Mouse (Mus musculus): ENCODE results near the gene Vps11. TPM values are rescaled to one million over a fixed set of nuclear protein-coding genes. Genes with fewer than 3 reads are reported as not detected.
A peak's percentile ranks its signal among the peaks of the same experiment; 100 is the strongest.
"Not testable (repeated sequence)": the region's sequence is repeated elsewhere in the genome, so short reads cannot be mapped to it uniquely, and the experiment has no call there.

Vps11 gene
- total RNA-seq (2014; fragmentation: Nextera tagmentation) (25.8 and 27.1 TPM in 2 replicates), total RNA-seq (2017) (21.1 and 21.5 TPM in 2 replicates)

DNA sequence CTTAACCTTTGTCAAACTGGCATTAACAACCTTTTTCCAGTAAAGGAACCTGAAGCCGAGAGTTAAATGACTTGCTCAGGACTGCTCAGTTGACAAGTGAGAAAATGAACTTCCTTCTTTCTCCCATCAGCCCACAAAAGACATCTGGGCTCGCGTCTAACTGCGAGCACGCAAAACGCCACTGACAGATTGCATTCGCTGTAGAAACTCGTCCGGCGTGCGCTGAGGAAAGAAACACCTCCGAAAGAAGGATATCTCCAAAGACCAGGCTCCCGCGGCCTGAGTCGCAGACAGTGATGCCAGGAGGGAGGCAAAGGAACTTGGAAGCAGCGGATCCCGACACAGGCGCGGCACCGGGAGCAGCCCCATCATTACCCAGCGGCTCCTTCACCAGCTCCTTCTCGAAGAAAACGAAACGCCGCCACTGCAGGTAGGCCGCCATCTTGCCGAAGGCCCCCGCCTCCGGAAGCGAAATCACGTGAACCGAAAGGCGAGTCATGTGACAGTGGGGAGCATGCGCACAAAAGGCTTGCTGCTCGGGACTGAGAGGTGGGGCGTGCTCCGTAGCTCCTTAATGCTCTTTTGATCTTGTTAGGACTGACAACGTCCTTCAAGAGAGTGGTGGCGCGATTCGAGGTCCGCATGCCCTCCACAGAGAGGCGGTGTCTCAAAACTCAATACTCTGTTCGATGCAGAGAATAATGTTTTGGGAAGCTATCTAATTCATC, at the start of gene Vps11:
TSS of gene Vps11 (minus strand) at position 481 of the 728 bp plus-strand sequence.
- ATAC-seq (replicated peaks; ENCODE audit: poor library complexity, severe bottlenecking) = peak; percentile 94

DNA sequence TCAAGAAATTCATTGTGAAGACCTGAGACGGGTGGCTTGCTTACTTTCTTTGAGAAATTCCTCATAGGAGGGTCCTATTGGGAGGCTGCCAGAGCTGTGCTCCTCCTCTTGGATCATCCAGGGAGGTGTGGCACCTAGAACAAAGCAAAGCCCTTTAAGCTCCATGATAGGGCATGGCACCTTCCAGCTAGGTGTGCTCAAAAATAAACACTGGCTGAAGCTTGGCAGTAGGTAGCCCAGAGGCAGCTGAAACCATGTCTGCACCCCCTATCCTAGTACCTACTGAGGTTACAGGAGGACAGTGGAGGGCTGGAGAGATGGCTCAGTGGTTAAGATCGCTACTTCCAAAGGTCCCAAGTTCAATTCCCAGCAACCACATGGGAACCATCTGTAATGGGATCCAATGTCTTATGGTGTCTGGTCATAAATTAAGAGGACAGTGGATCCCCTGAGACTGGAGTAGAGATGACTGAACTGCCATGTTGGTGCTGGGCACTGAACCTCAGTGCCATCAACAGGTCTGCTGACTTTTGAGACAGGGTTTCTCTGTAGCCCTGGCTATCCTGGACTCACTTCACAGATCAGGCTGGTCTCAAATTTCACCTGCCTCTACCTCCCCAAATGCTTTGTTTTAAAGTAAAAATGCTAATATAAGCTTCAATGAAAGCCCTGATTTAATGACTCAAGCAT, 49.3 kb upstream of the Vps11 start:
- no peak for ATAC-seq (replicated peaks; ENCODE audit: poor library complexity, severe bottlenecking)

DNA sequence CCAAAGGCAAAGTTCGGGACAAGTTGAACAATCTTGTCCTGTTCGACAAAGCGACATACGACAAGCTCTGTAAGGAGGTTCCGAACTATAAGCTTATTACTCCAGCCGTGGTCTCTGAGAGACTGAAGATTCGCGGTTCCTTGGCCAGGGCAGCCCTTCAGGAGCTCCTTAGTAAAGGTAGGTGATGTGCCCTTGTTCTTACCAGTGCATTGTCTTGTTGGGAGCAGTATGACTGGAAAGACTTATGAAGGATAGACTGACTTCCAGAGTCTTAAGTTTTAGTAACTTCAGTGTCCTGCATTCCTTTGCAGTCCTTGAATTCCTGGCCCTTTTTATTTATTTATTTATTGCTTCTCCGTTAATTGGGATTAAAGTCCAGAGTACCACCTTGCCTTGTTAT, 47.2 kb upstream of the Vps11 start:
- ATAC-seq (replicated peaks; ENCODE audit: poor library complexity, severe bottlenecking) = not testable (repeated sequence)

DNA sequence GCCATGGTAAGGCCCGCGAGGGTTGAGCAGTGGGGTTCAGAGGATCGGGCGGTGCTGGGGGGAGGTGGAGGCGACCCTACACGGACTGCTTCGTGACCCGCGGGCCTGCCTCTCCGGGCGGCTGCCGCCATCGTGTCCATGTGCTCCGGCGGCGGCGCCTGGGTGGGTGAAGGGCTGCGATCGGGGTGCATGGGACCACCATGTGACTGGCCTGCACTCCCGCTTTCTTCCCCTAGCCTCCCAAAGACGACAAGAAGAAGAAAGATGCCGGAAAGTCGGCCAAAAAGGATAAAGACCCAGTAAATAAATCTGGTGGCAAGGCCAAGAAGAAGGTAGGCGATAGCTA, 46.3 kb upstream of the Vps11 start:
- no peak; the same call in 1 of the 2 replicates for ATAC-seq (replicated peaks; ENCODE audit: poor library complexity, severe bottlenecking)

GRCm38 (mm10) chr9:44406906-44407751, 45.7 kb upstream of the Vps11 start, which contains the start of the genes Rps25 and Trappc4:
TSS of gene Rps25 (plus strand) at chr9:44407139.
TSS of gene Trappc4 (minus strand) at chr9:44407600.
- ATAC-seq (replicated peaks; ENCODE audit: poor library complexity, severe bottlenecking) = peak; percentile 87

DNA sequence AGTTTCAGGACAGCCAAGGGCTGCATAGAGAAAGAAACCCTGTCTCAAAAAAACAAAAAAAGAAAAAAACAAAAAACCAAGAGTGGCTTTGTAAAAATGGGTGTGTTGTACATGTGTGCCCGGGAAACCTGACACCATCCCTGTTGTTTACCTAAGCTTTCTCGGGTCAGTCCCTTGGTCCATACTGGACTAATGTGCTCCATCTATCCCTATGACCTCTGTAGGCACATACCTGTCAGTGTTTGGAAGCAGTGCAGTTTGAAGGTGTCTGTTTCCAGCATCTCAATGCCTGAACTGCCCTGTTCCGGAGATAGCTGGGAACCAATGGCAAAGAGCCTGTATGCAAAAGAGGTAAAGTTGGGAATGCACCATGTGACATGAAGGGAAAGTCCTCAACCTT, 43.5 kb upstream of the Vps11 start:
- no peak for ATAC-seq (replicated peaks; ENCODE audit: poor library complexity, severe bottlenecking)

DNA sequence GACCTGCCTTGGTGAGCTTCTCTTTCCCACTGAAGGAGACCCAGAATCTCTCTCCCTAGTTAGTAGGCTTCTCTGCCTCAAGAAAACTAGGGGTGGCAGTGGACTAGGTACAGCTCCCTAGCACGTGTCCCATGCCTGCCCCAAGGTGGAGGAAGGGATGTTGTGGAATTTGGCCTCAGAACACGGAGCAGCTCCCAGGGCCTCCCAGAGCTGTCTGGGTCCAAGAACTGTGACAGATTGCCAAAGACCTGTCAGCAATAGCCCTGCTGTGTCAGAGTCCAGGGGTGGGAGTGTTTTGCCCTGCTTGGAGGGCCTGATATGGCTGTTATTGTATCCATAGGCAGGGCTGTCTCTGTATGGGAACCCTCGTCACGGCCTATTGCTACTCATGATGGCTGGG, 39.6 kb upstream of the Vps11 start:
- no peak for ATAC-seq (replicated peaks; ENCODE audit: poor library complexity, severe bottlenecking)

GRCm38 (mm10) chr9:44399795-44400114, 38.3 kb upstream of the Vps11 start:
- ATAC-seq (replicated peaks; ENCODE audit: poor library complexity, severe bottlenecking) = no peak

- ATAC-seq (replicated peaks; ENCODE audit: poor library complexity, severe bottlenecking) = no peak
These were observed 37.8 kb upstream of the Vps11 start for GRCm38 (mm10) chr9:44399114-44399794.

- no peak for ATAC-seq (replicated peaks; ENCODE audit: poor library complexity, severe bottlenecking)
These were observed 37.1 kb upstream of the Vps11 start for GRCm38 (mm10) chr9:44398551-44398950.

- no peak for ATAC-seq (replicated peaks; ENCODE audit: poor library complexity, severe bottlenecking)
These were observed 36.6 kb upstream of the Vps11 start for GRCm38 (mm10) chr9:44398087-44398486.

DNA sequence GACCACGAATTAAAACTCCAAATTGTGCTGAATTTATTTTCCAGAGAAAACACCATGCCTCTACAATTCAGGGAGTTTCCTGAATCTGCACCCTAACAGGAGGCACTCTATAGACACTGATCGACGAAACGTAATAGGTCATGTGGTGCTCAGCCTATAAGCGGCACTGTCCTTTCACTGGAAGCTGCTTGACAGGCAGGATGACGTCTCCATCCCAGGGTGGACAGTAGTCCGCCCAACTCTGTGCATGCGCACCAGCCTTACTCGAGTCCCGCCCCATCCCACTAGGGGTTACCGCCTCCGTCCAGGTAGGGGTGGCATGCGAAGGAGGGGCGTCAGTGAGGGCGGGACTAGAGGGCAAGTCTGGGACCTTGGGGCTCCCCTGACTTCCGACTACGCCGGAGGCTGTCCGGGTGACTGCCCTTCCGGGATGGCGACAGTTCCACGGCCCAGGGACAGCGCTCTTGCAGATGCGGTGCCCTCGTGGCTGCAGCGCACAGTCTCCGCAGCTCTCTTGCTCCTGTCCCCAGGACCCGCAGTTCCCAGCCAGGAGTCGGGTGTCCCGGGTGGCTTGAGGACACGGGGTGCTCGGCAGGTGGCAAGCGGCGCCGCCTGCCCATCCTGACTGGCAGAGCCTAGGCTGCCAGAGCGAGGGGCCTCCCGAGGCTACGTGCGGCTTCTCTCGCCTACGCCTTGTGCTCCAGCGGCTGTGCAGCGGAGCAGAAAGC, 35.4 kb upstream of the Vps11 start, which contains the start of gene Slc37a4:
TSS of gene Slc37a4 (plus strand) at position 169 of the 728 bp plus-strand sequence.
- ATAC-seq (replicated peaks; ENCODE audit: poor library complexity, severe bottlenecking) = peak; percentile 97

DNA sequence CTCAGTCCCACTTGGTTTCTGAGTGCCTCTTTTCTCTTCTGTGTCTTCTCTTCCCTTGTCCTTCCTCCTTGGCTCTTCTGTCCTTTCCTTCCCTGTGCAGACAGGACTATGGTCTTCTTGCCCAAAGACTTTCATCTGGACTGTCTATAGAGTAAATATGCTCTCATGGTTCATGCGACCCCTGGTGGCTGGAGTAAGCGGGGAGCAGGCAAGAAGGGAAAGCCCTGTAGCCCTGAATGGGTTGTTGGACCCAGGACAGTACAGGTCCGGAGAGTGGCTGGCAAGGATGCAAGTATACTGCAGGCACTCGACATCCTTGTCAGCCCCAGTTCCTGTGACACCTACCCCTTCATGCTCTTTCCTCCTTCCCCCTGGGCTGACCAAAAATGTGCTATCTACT, 30.0 kb upstream of the Vps11 start:
- peak; percentile 65 for ATAC-seq (replicated peaks; ENCODE audit: poor library complexity, severe bottlenecking)

DNA sequence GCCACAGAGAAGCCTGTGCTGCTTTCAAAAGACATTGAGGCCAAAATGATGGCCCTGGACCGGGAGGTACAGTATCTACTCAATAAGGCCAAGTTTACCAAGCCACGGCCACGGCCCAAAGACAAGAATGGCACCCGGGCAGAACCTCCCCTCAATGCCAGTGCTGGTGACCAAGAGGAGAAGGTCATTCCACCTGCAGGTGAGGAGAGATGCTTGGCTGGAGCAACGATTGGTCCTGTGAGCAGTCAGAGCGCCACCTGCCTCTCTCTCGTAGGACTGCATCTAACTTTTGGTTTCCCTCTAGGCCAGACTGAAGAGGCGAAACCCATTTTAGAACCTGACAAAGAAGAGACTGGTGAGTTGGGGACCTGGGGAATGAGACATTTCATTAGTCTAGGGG, 27.8 kb upstream of the Vps11 start:
- ATAC-seq (replicated peaks; ENCODE audit: poor library complexity, severe bottlenecking) = peak; percentile 54; the same call in 1 of the 2 replicates

- ATAC-seq (replicated peaks; ENCODE audit: poor library complexity, severe bottlenecking) = no peak
These were observed 25.8 kb upstream of the Vps11 start for GRCm38 (mm10) chr9:44387221-44387620.

- ATAC-seq (replicated peaks; ENCODE audit: poor library complexity, severe bottlenecking) = no peak
These were observed 23.1 kb upstream of the Vps11 start for GRCm38 (mm10) chr9:44384596-44384995.

DNA sequence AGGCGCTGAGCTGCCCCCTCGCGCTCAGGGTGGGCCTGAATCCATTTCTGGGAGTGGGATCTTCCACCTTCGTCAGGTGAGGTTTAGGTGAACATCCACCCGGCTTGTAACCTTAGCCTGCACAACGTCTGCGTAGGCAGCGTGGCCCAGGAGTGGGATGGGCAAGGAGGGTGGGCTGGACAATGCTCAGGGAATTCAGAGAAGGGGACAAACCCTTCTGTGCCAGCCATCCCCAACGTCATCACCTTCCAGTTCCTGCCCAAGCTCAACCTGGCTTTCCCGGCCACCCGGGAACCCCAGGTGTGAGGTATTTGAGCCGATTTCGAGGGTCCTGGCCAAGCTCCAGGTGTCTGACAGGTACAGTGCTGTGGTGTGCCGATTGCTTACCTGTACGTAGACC, 18.4 kb upstream of the Vps11 start:
- no peak for ATAC-seq (replicated peaks; ENCODE audit: poor library complexity, severe bottlenecking)

GRCm38 (mm10) chr9:44379054-44379834, 17.8 kb upstream of the Vps11 start, which contains the start of gene Hyou1:
TSS of gene Hyou1 (plus strand) at chr9:44379490.
- ATAC-seq (replicated peaks; ENCODE audit: poor library complexity, severe bottlenecking) = peak; percentile 92

Data from granulocyte monocyte progenitor cell, adult 5-6 weeks (primary cell).